Mouse (Mus musculus): ENCODE measurements around the gene Gm21970.
"Not testable (repeated sequence)": the region's sequence is repeated elsewhere in the genome, so short reads cannot be mapped to it uniquely, and the experiment has no call there.

The Gm21970 gene

GRCm38 (mm10) chr16:91438599-91438998, 47.1 kb downstream of the Gm21970 start:
- DNase-seq (ENCODE audit: low spot score) = not testable (repeated sequence)

GRCm38 (mm10) chr16:91441366-91441765, 49.8 kb downstream of the Gm21970 start:
- no peak for DNase-seq (ENCODE audit: low spot score)

DNA sequence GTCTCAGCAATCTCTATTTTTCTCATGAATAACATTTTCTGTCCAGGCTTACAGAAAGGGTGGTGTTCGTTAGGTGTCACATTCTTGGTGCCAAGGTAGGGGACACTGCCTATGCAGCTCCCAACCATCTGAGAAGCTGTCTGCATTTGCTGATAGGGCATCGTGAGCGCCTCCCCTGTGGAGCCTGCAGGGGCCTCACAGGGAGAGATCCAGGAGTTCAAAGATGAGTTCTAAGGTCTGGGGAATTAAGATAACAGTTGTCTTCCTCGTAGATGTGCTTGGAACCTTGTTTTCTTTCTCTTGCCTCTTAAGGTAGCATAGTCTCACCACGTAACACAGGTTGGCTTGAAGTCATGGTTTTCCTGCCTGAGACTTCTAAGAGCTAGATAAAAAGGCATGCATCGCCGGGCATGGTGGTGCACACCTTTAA, 50.3 kb downstream of the Gm21970 start:
- DNase-seq (ENCODE audit: low spot score) = no peak

- DNase-seq (ENCODE audit: low spot score) = no peak
These were observed 50.9 kb downstream of the Gm21970 start for GRCm38 (mm10) chr16:91442446-91442845.

DNA sequence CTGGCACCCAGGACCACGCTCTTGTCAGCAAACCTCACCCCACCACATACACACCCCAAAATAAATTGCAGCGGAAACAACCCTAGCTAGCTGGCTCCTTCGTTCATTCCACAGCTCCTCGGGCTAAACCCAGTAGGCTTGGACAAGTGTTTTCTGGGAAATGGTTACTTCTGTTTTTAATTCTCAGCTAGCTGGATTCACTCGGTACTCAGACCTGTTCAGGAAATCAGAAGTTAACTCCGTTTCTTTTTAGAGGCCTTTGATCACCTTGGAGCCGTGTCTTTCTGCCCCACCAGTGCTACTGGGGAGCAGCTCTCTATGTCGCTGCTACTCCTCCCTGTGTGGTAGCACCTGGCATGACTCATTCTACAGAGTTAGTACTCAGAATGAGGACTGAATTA, 51.7 kb downstream of the Gm21970 start:
- no peak for DNase-seq (ENCODE audit: low spot score)

GRCm38 (mm10) chr16:91444847-91445246, 53.3 kb downstream of the Gm21970 start:
- no peak for DNase-seq (ENCODE audit: low spot score)

- DNase-seq (ENCODE audit: low spot score) = no peak
These were observed 54.0 kb downstream of the Gm21970 start for GRCm38 (mm10) chr16:91445566-91445965.

GRCm38 (mm10) chr16:91446778-91447511, 55.4 kb downstream of the Gm21970 start:
- DNase-seq (ENCODE audit: low spot score) = no peak

- no peak for DNase-seq (ENCODE audit: low spot score)
These were observed 56.0 kb downstream of the Gm21970 start for GRCm38 (mm10) chr16:91447512-91447900.

GRCm38 (mm10) chr16:91448088-91448487, 56.6 kb downstream of the Gm21970 start:
- DNase-seq (ENCODE audit: low spot score) = no peak

DNA sequence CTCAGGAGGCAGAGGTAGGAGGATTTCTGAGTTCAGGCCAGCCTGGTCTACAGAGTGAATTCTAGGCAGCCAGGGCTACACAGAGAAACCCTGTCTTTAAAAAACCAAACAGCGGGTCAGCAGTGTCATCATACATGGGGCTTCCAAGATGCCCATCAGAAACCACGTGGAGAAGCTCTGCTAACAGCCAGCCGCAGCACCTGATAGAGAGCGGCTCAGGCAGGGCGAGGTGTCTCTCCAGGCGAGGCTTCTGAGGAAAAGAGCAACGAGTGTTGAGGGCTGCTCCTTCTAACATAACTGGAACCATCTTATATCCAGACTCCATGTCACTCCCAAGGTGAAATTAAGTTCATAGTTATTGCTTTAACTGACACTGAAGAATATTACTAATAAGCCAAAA, 57.4 kb downstream of the Gm21970 start:
- no peak for DNase-seq (ENCODE audit: low spot score)

DNA sequence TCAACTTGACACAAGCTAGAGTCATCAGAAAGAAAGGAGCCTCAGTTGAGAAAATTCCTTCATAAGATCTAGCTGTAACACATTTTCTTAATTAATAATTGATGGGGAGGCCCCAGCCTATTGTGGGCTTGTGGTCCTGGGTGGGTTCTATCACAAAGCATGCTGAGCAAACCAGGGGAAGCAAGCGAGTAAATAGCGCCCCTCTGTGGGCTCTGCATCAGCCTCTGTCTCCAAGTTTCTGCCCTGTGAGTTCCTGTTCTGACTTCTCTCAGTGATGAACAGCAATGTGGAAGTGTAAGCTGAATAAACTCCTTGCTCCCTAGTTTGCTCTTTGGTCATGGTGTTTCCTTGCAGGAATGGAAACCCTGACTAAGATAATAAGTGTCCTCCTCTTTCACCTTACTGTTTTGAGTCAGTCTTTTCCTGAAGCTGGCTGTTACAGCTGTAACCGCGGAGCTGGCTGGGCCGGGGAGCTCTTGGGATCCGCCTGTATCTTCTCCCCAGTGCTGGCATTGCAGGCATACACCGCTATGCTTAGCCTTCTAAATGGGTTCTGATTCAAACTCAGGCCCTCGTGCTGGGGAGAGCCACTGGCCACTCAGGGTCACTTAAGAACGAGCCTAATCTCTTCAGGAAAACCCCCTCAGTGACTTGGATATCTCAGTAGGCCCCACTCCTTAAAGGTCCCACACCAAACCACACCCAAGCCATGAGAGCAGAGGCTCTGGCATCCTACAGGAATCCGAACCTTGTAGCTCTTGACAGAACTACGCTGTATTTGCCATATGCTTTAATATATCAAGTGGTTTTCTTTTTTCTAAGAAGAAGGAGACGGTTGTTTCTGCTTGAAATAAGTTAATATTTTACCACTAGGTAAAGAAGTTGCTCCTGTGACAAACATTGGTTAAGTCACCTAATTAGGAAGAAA, 58.9 kb downstream of the Gm21970 start:
- no peak for DNase-seq (ENCODE audit: low spot score)

- no peak for DNase-seq (ENCODE audit: low spot score)
These were observed 60.4 kb downstream of the Gm21970 start for GRCm38 (mm10) chr16:91451949-91452348.

- no peak for DNase-seq (ENCODE audit: low spot score)
These were observed 60.9 kb downstream of the Gm21970 start for GRCm38 (mm10) chr16:91452363-91452896.

DNA sequence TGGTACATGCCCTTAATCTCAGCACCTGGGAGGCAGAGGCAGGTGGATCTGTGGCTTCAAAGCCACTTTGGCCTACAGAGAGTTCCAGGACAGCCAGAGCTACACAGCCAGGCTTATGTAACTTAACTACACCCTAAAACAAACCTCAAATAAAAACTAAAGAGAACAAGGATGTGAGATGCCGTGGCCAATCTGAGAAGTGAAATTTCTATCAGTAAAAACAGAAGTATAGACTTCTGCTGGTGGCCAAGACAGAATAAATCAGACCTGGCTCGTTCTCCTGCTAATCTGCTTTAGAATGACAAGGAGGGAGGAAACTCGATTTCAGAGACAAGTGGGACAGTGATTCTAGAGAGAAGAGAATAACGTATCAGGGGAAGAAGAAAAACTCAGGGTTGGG, 64.3 kb downstream of the Gm21970 start:
- no peak for DNase-seq (ENCODE audit: low spot score)

DNA sequence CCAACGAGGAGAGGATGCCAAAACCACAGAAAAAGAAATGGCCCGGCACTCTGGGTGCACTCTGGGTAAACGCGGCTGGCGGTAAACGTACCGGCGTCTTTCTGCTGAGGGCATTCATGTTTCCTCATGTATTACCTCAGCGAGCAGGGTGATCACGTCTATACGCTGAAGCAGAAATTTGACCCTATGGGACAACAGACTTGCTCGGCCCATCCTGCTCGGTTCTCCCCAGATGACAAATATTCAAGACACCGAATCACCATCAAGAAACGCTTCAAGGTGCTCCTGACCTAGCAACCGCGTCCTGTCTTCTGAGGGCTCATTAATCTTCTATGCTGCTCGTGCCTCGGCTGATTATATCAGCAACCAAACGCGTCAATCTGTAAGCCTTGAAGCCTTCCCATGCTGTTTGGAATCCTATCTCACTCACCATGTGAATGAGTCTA, 66.8 kb downstream of the Gm21970 start:
- no peak for DNase-seq (ENCODE audit: low spot score)

DNA sequence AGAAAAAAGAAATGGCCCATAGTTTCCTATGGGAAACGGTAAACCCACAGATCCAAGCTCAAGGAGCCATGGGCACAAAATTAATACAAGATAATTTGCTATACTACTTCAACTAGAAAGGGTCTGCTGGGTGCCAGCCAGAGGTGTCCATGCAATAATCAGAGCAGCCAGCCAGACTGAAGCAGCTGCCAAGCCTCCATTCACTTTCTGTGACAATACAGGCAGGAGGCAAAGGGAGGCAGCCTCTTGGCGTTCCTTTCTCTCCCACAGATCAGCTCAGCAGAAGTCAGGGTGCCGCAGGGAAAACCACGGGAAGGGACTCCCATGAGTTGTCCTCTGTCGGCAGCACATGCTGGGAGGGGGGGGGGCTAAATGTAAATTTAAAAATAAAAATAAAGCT, 67.5 kb downstream of the Gm21970 start:
- no peak for DNase-seq (ENCODE audit: low spot score)

DNA sequence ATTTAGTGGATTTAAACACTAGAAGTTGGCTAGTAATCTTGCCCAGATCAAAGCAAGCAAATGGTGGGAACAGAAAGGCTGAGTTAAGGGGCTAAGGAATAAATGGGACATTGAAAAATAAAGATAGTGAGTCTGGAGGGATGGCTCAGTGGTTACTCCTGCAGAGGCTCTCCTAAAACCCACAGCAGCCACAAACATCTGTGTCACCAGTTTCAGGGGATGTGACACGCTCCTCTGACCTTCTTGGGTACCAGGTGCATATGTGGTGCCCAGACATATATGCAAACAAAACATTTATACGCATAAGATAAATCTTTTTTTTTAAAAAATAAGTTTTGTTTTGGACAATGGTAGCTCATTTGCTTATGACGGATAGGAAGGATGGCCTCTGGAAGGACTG, 67.9 kb downstream of the Gm21970 start:
- DNase-seq (ENCODE audit: low spot score) = no peak

GRCm38 (mm10) chr16:91459841-91460370, 68.4 kb downstream of the Gm21970 start:
- no peak for DNase-seq (ENCODE audit: low spot score)

GRCm38 (mm10) chr16:91461066-91461638, 69.6 kb downstream of the Gm21970 start:
- no peak for DNase-seq (ENCODE audit: low spot score)

DNA sequence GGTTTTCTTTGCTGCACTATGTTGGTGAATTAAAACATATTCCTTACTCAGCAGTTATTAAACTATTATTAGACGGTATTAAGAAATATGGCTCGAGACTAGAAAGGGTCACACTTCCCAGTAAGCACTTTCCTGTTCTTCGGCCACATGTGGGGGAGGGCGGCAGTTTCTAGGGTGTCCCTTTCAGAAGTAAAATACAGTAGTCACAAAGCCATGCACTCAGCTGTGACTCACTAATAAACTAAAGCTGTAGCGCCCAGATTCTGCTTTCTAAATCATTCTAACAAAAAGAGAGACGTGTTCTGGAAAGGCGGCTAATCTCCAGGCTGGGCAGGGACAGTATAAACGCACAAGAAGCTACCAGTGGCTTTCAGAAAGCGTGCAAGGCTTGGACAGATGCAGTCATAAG, 70.3 kb downstream of the Gm21970 start:
- no peak for DNase-seq (ENCODE audit: low spot score)

DNA sequence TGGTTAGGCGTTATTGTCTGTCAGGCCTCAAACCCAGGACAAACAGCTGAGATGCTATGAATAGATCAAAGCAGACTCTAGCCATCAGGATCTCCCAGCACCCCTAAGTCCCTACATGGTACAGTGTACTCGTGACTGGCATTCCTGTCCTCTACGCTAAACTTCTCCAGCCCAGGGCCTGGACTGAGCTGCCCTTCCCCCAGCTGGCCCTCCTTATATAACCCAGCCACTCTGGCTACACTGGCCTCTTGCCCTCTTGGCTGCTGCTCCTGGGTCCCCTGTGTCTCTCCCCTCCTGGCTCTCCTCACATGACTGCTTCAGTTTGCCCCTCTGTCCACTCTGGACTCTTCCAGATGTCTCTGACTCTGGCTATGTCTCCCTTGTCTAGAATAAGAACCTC, 71.1 kb downstream of the Gm21970 start:
- DNase-seq (ENCODE audit: low spot score) = no peak
